Mouse (Mus musculus) lung, embryonic 16.5 days (tissue): Measurements from ENCODE around the gene Ednra. TPM values are rescaled to one million over a fixed set of nuclear protein-coding genes. Genes with fewer than 3 reads are reported as not detected.

Experiments
- ATAC-seq: fragments of 200-750 bp; cut with Nextera tagmentation; 2 replicates; pipeline ENCODE4 v1.8.0; 2017; ENCODE audit warnings: low read depth, mild to moderate bottlenecking, moderate library complexity
- H3K27ac ChIP-seq: fragments of 300-500 bp; sonication (generic); 2 replicates; pipeline ENCODE4 v1.5.1; 2014; ENCODE audit warnings: mild to moderate bottlenecking, control low read depth, low read length
- H3K27me3 ChIP-seq: fragments of 300-500 bp; sonication (generic); 2 replicates; pipeline ENCODE4 v1.6.1; 2014; ENCODE audit warnings: low read depth, low read length, mixed read lengths; ENCODE audit not compliant: control insufficient read depth, insufficient read depth
- H3K36me3 ChIP-seq: fragments of 300-500 bp; sonication (generic); 2 replicates; pipeline ENCODE4 v1.6.1; 2014; ENCODE audit warnings: low read length; ENCODE audit not compliant: control insufficient read depth, insufficient read depth
- H3K4me1 ChIP-seq: fragments of 300-500 bp; sonication (generic); replicated peaks from 2 replicates; pipeline ENCODE4 v1.6.1; 2014; ENCODE audit warnings: low read length, mixed read lengths; ENCODE audit not compliant: control insufficient read depth, insufficient read depth
- H3K4me2 ChIP-seq: fragments of 300-500 bp; sonication (generic); 2 replicates; pipeline ENCODE4 v1.6.1; 2014; ENCODE audit warnings: low read depth, low read length, control low read depth
- H3K4me3 ChIP-seq: fragments of 300-500 bp; sonication (generic); 2 replicates; pipeline ENCODE4 v1.5.1; 2014; ENCODE audit warnings: mild to moderate bottlenecking, low read length, control low read depth
- H3K9ac ChIP-seq: fragments of 300-500 bp; sonication (generic); 2 replicates; pipeline ENCODE4 v1.6.1; 2014; ENCODE audit warnings: low read length, control low read depth
- H3K9me3 ChIP-seq: fragments of 300-500 bp; sonication (generic); 2 replicates; pipeline ENCODE4 v1.6.1; 2016; ENCODE audit warnings: low read length; ENCODE audit not compliant: control insufficient read depth
- WGBS: fragments of 180-500 bp; shearing (Covaris S2); extraction: QIAGEN DNeasy Blood & Tissue Kit; methylation state at CpG from one replicate; pipeline ENCODE4 v1.1.7; 2014; 5-methylcytosine and 5-hydroxymethylcytosine counted together
- polyA plus RNA-seq: library from polyadenylated mRNA; unstranded; fragments of >200 nt; fragmentation: Nextera tagmentation; extraction: Ambion mirVana; gene quantifications from 2 replicates; pipeline ENCODE4 v1.2.1, GENCODE M21; 2015

Gene Ednra
- polyA plus RNA-seq, 1 experiment from 2014 or later, result 113 TPM

- Histone ChIP-seq H3K4me3 (peak overlapping the region; percentile 9; the same call in 1 of the 2 replicates), H3K4me1 (peaks cover 3% of the 10 kb centered on the region; the same call in 1 of the 2 replicates), H3K9me3 (no peaks in the 10 kb centered on the region), H3K36me3 (no peaks in the 10 kb centered on the region), H3K4me2 (peak overlapping the region; percentile 68), H3K9ac (peak overlapping the region; percentile 85; the same call in 1 of the 2 replicates), H3K27me3 (no peaks in the 10 kb centered on the region), H3K27ac (peak overlapping the region; percentile 98)
- WGBS, result 32% methylated on average over 5 of the region's 5 CpGs
- ATAC-seq, result peak; percentile 24; the same call in 1 of the 2 replicates
These were observed 1.1 kb upstream of the Ednra start for GRCm38 (mm10) chr8:77725406-77725805.

- Histone ChIP-seq H3K9ac (peak overlapping the region; percentile 85), H3K9me3 (no peaks in the 10 kb centered on the region), H3K4me3 (peak overlapping the region; percentile 72), H3K27ac (peak overlapping the region; percentile 98), H3K27me3 (no peaks in the 10 kb centered on the region), H3K4me2 (peak overlapping the region; percentile 68), H3K4me1 (peaks cover 3% of the 10 kb centered on the region; the same call in 1 of the 2 replicates), H3K36me3 (peaks cover 2% of the 10 kb centered on the region; the same call in 1 of the 2 replicates)
- 2% methylated on average over 16 of the region's 16 CpGs for WGBS
- peak; percentile 66 for ATAC-seq
These were observed 674 bp downstream of the Ednra start for GRCm38 (mm10) chr8:77723534-77724045.

- peaks cover 3% of the 10 kb centered on the region; the same call in 1 of the 2 replicates for H3K4me1 ChIP-seq
- H3K27ac ChIP-seq, result peak overlapping the region; percentile 98
- peak overlapping the region; percentile 72 for H3K4me3 ChIP-seq
- no peak for ATAC-seq
- peak overlapping the region; percentile 85 for H3K9ac ChIP-seq
- 44% methylated on average over 4 of the region's 4 CpGs for WGBS
- peak overlapping the region; percentile 68 for H3K4me2 ChIP-seq
- H3K36me3 ChIP-seq, result peaks cover 2% of the 10 kb centered on the region; the same call in 1 of the 2 replicates
- no peaks in the 10 kb centered on the region for H3K27me3 ChIP-seq
- H3K9me3 ChIP-seq, result no peaks in the 10 kb centered on the region
These were observed 1.2 kb downstream of the Ednra start for GRCm38 (mm10) chr8:77723018-77723417.

- Histone ChIP-seq H3K4me3 (peak overlapping the region; percentile 36), H3K4me2 (peak overlapping the region; percentile 58), H3K36me3 (peaks cover 2% of the 10 kb centered on the region), H3K27ac (peak overlapping the region; percentile 75), H3K4me1 (peaks cover 20% of the 10 kb centered on the region), H3K9ac (peak overlapping the region; percentile 60), H3K27me3 (no peaks in the 10 kb centered on the region), H3K9me3 (no peaks in the 10 kb centered on the region)
- 37% methylated on average over 2 of the region's 2 CpGs for WGBS
- no peak for ATAC-seq
These were observed 5.3 kb downstream of the Ednra start for GRCm38 (mm10) chr8:77718933-77719332.

GRCm38 (mm10) chr8:77717036-77717435 lies 7.2 kb downstream of the Ednra start:
- H3K4me3 ChIP-seq, result peak overlapping the region; percentile 24
- 25% methylated on average over 2 of the region's 2 CpGs for WGBS
- peak overlapping the region; percentile 48 for H3K4me2 ChIP-seq
- peak overlapping the region; percentile 49 for H3K27ac ChIP-seq
- peaks cover 31% of the 10 kb centered on the region for H3K4me1 ChIP-seq
- H3K36me3 ChIP-seq, result peaks cover 2% of the 10 kb centered on the region
- ATAC-seq, result peak; percentile 69
- peak overlapping the region; percentile 28; the same call in 1 of the 2 replicates for H3K9ac ChIP-seq
- no peaks in the 10 kb centered on the region for H3K9me3 ChIP-seq
- H3K27me3 ChIP-seq, result no peaks in the 10 kb centered on the region

GRCm38 (mm10) chr8:77714455-77714854 lies 9.8 kb downstream of the Ednra start:
- H3K4me2 ChIP-seq, result peak overlapping the region; percentile 39; the same call in 1 of the 2 replicates
- no peaks in the 10 kb centered on the region for H3K27me3 ChIP-seq
- no peak for ATAC-seq
- WGBS, result 45% methylated on average over 7 of the region's 7 CpGs
- no peak overlapping the region for H3K9ac ChIP-seq
- H3K27ac ChIP-seq, result no peak overlapping the region; the same call in 1 of the 2 replicates
- peaks cover 2% of the 10 kb centered on the region for H3K36me3 ChIP-seq
- no peaks in the 10 kb centered on the region for H3K9me3 ChIP-seq
- H3K4me1 ChIP-seq, result peaks cover 37% of the 10 kb centered on the region
- 0 out of 2 replicates have a peak overlapping the region, but pooled peaks have one; percentile 2 for H3K4me3 ChIP-seq

- peak overlapping the region; percentile 85 for H3K27ac ChIP-seq
These were observed 10.6 kb downstream of the Ednra start for GRCm38 (mm10) chr8:77713688-77714087.

GRCm38 (mm10) chr8:77704768-77705167 lies 19.5 kb downstream of the Ednra start:
- ATAC-seq, result no peak
- Histone ChIP-seq H3K27me3 (no peaks in the 10 kb centered on the region), H3K4me1 (peaks cover 10% of the 10 kb centered on the region), H3K9ac (no peak overlapping the region), H3K27ac (no peak overlapping the region), H3K36me3 (peaks cover 5% of the 10 kb centered on the region; the same call in 1 of the 2 replicates), H3K4me2 (no peak overlapping the region), H3K9me3 (no peaks in the 10 kb centered on the region), H3K4me3 (no peak overlapping the region)
- WGBS, result 76% methylated on average over 4 of the region's 4 CpGs

More at GRCm38 (mm10) chr8:77713688-77714087, 10.6 kb downstream of the Ednra start:
- Histone ChIP-seq H3K36me3 (no peaks in the 10 kb centered on the region; the same call in 1 of the 2 replicates), H3K4me3 (peak overlapping the region; percentile 19), H3K27me3 (no peaks in the 10 kb centered on the region), H3K9ac (0 out of 2 replicates have a peak overlapping the region, but pooled peaks have one; percentile 26), H3K4me1 (peaks cover 37% of the 10 kb centered on the region), H3K4me2 (peak overlapping the region; percentile 39), H3K9me3 (no peaks in the 10 kb centered on the region)
- no peak for ATAC-seq
- WGBS, result 50% methylated on average over 5 of the region's 5 CpGs

- no peaks in the 10 kb centered on the region for H3K27me3 ChIP-seq
- 0 out of 2 replicates have a peak, but pooled peaks cover 2% of the 10 kb centered on the region for H3K36me3 ChIP-seq
- peaks cover 12% of the 10 kb centered on the region for H3K4me1 ChIP-seq
- H3K9me3 ChIP-seq, result no peaks in the 10 kb centered on the region
- no peak overlapping the region for H3K4me3 ChIP-seq
- H3K27ac ChIP-seq, result no peak overlapping the region
- no peak for ATAC-seq
- H3K9ac ChIP-seq, result no peak overlapping the region
- 77% methylated on average over 10 of the region's 10 CpGs for WGBS
- no peak overlapping the region for H3K4me2 ChIP-seq
These were observed 26.2 kb downstream of the Ednra start for GRCm38 (mm10) chr8:77698028-77698427.
